Mouse (Mus musculus) heart, postnatal 0 days (tissue): ENCODE measurements around the gene Il13.

Experiments used
- CTCF ChIP-seq: IDR thresholded peaks from 2 replicates; pipeline ENCODE4 v1.5.1; 2016; ENCODE audit warnings: antibody characterized with exemption, control low read depth, low read depth
- EP300 ChIP-seq: IDR thresholded peaks from 2 replicates; pipeline ENCODE4 v1.6.1; 2016; ENCODE audit warnings: antibody characterized with exemption, low read depth

DNA sequence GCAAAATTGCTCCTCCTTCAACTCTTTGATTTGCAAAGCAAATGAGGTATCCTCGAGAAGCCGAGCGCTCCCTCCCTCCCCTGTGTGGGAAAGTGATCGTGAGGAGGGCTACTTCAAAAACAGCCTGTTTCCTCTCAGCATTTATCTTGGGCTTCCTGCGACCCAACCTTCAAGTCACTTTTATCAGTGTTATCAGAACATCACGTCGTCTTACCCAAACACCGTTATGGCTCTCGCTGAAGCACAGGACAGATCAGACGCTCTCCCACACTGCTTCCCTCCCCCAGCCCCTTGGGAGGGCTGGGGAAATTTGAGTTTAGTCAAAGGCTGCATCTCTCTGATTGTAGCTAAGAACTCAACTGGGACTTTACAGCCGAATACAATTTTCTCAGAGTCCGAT, 28.9 kb downstream of the Il13 start:
- TF ChIP-seq CTCF (no peak), EP300 (no peak)
